In genomic region chr1:87766233-87766632, GRCm38 (mm10) we compare ENCODE assay signal across 9 mouse cellular contexts. TPM values are rescaled to one million over a fixed set of nuclear protein-coding genes. Genes with fewer than 3 reads are reported as not detected.
A peak's percentile ranks its signal among the peaks of the same experiment; 100 is the strongest.
DNase-seq lines count a peak whose midpoint lies in the region; ATAC-seq lines count a peak whose summit lies in the region.
"Had no signal": no experiment of that assay in that cellular context is flagged by ENCODE, and none has a peak within 500 bp of the region (broad histone marks: within the 10 kb centered on the region; RNA-seq: fewer than 3 reads in every experiment).

No protein-coding gene starts in this region.

- no peak overlapping the region for H3K4me2 ChIP-seq in embryonic facial prominence, embryonic 11.5 days (ENCODE audit: low read depth, low read length)

- no peaks in the 10 kb centered on the region for H3K27me3 ChIP-seq in embryonic facial prominence, embryonic 11.5 days (ENCODE audit: control insufficient read depth, insufficient read depth, low read length)
- H3K27me3 ChIP-seq: megakaryocyte, embryonic 14.5 days had no signal

- H3K4me3 ChIP-seq in embryonic facial prominence, embryonic 11.5 days (ENCODE audit: low read depth, low read length) = no peak overlapping the region
- H3K4me3 ChIP-seq: megakaryocyte, embryonic 14.5 days had no signal

- no peak overlapping the region for H3K27ac ChIP-seq in embryonic facial prominence, embryonic 11.5 days (replicated peaks; ENCODE audit: low read depth, low read length)

- H3K9me3 ChIP-seq in embryonic facial prominence, embryonic 11.5 days (replicated peaks; ENCODE audit: control insufficient read depth, low read length) = no peaks in the 10 kb centered on the region
- H3K9me3 ChIP-seq: megakaryocyte, embryonic 14.5 days had no signal

- intact Hi-C loops in left cerebral cortex, postnatal 25 days (cut with DNase I) = no loop called here

- no peaks in the 10 kb centered on the region for H3K4me1 ChIP-seq in embryonic facial prominence, embryonic 11.5 days (ENCODE audit: control insufficient read depth, insufficient read depth, low read length)

- DNase-seq in kidney, postnatal 10 days = peak; percentile 37
- DNase-seq in kidney, postnatal 14 days = no peak
- peak; percentile 4 for DNase-seq in Muller cell, postnatal 12 days (ENCODE audit: inconsistent ontology term)
- DNase-seq in embryonic facial prominence, embryonic 11.5 days (ENCODE audit: low spot score) = peak; percentile 9
- DNase-seq in retina, adult 2 months (ENCODE audit: low read depth, low spot score) = peak; percentile 55
- no peak for DNase-seq in left cerebral cortex, postnatal 25 days (ENCODE audit: low spot score in 2 of 2)
- no peak for DNase-seq in layer of hippocampus, adult 11-12 months (ENCODE audit: low spot score)
- no peak for DNase-seq in right cerebral cortex, postnatal 25 days

- no peak for ATAC-seq in embryonic facial prominence, embryonic 11.5 days (replicated peaks; ENCODE audit: insufficient number of reproducible peaks, low FRiP score, low TSS enrichment, low read depth)

- WGBS in embryonic facial prominence, embryonic 11.5 days = 88% methylated on average over 3 of the region's 3 CpGs

- H3K36me3 ChIP-seq in embryonic facial prominence, embryonic 11.5 days (replicated peaks; ENCODE audit: control insufficient read depth, insufficient read depth, low read depth, low read length) = peaks cover 6% of the 10 kb centered on the region

- no peak overlapping the region for H3K9ac ChIP-seq in embryonic facial prominence, embryonic 11.5 days (replicated peaks; ENCODE audit: low read length)

RNA-seq across cellular contexts. Expression of gene Atg16l1, which starts 10.6 kb away (rescaled TPM):
- polyA plus RNA-seq in embryonic facial prominence, embryonic 11.5 days (2014; fragmentation: Nextera tagmentation; extraction: Ambion mirVana) = 30.7 and 30.8 TPM in 2 replicates
- total RNA-seq in left cerebral cortex, postnatal 25 days (2021) = 10 to 100 TPM; 61.7 to 65.2 TPM

RNA-seq across cellular contexts. Expression of gene Sag, which starts 37.2 kb away (rescaled TPM):
- polyA plus RNA-seq in embryonic facial prominence, embryonic 11.5 days (2014; fragmentation: Nextera tagmentation; extraction: Ambion mirVana) = 2.0 and 2.3 TPM in 2 replicates
- 1 to 10 TPM; 3.1 to 3.4 TPM for total RNA-seq in left cerebral cortex, postnatal 25 days (2021)

Comparison
In these comparisons a context has a peak if more than half of its experiments do, and no peak if none do; other contexts are left out.
1. DNase-seq: peak in kidney, postnatal 10 days (single experiment), Muller cell, postnatal 12 days (single experiment), embryonic facial prominence, embryonic 11.5 days (single experiment) and retina, adult 2 months (single experiment); none in kidney, postnatal 14 days (single experiment), left cerebral cortex, postnatal 25 days (0 of 2), layer of hippocampus, adult 11-12 months (single experiment) and right cerebral cortex, postnatal 25 days (single experiment).